Mouse (Mus musculus): ENCODE measurements around the gene Cadm1.

GRCm38 (mm10) chr9:47766342-47766741, 236.4 kb downstream of the Cadm1 start:
- TF ChIP-seq CTCF (IDR thresholded peaks at IDR 0.05) (no peak), EP300 (IDR thresholded peaks at IDR 0.05) (no peak)
